Mouse (Mus musculus) midbrain, embryonic 15.5 days (tissue): ENCODE measurements at regions not wholly inside any gene's neighbourhood (a gene's known extent, or its start where the extent isn't known, plus 50 kb on each side); places are given as distances from the start of the nearest gene placed in this dataset.
"Not testable (repeated sequence)": the region's sequence is repeated elsewhere in the genome, so short reads cannot be mapped to it uniquely, and the experiment has no call there.

Experiments used
- ATAC-seq: fragments of 200-750 bp; cut with Nextera tagmentation; replicated peaks from 2 replicates; pipeline ENCODE4 v1.8.0; 2017; ENCODE audit warnings: moderate TSS enrichment
- H3K27ac ChIP-seq: fragments of 300-500 bp; sonication (generic); 2 replicates; pipeline ENCODE4 v1.5.1; 2015; ENCODE audit warnings: mild to moderate bottlenecking, inconsistent platforms
- H3K27me3 ChIP-seq: fragments of 300-500 bp; sonication (generic); replicated peaks from 2 replicates; pipeline ENCODE4 v1.6.1; 2015; ENCODE audit warnings: inconsistent platforms
- H3K36me3 ChIP-seq: fragments of 300-500 bp; sonication (generic); replicated peaks from 2 replicates; pipeline ENCODE4 v1.6.1; 2015; ENCODE audit warnings: inconsistent platforms
- H3K4me1 ChIP-seq: fragments of 300-500 bp; sonication (generic); 2 replicates; pipeline ENCODE4 v1.6.1; 2015; ENCODE audit warnings: inconsistent platforms
- H3K4me2 ChIP-seq: fragments of 300-500 bp; sonication (generic); 2 replicates; pipeline ENCODE4 v1.6.1; 2015; ENCODE audit warnings: inconsistent platforms, mild to moderate bottlenecking, moderate library complexity
- H3K4me3 ChIP-seq: fragments of 300-500 bp; sonication (generic); 2 replicates; pipeline ENCODE4 v1.5.1; 2015; ENCODE audit warnings: mild to moderate bottlenecking, inconsistent platforms
- H3K9ac ChIP-seq: fragments of 300-500 bp; sonication (generic); 2 replicates; pipeline ENCODE4 v1.6.1; 2015; ENCODE audit warnings: mild to moderate bottlenecking, inconsistent platforms
- H3K9me3 ChIP-seq: fragments of 300-500 bp; sonication (generic); 2 replicates; pipeline ENCODE4 v1.6.1; 2016; ENCODE audit warnings: inconsistent platforms
- WGBS: fragments of 180-500 bp; shearing (Covaris S2); methylation state at CpG from one replicate; pipeline ENCODE4 v1.1.7; 2015; ENCODE audit warnings: mixed read lengths; 5-methylcytosine and 5-hydroxymethylcytosine counted together

- H3K9ac ChIP-seq = no peak overlapping the region
- WGBS = 68% methylated on average over 2 of the region's 2 CpGs
- no peak overlapping the region for H3K4me2 ChIP-seq
- no peak overlapping the region for H3K27ac ChIP-seq
- H3K9me3 ChIP-seq = no peaks in the 10 kb centered on the region
- H3K36me3 ChIP-seq = no peaks in the 10 kb centered on the region
- no peak for ATAC-seq
- no peaks in the 10 kb centered on the region for H3K4me1 ChIP-seq
- no peak overlapping the region for H3K4me3 ChIP-seq
- no peaks in the 10 kb centered on the region for H3K27me3 ChIP-seq
Observed at GRCm38 (mm10) chr7:69167456-69167855, 418.4 kb upstream of the Arrdc4 start.

GRCm38 (mm10) chr7:69161916-69162315 lies 412.9 kb upstream of the Arrdc4 start:
- no peak overlapping the region for H3K4me2 ChIP-seq
- 68% methylated on average over 4 of the region's 4 CpGs for WGBS
- no peaks in the 10 kb centered on the region for H3K36me3 ChIP-seq
- no peak overlapping the region for H3K9ac ChIP-seq
- H3K4me3 ChIP-seq = no peak overlapping the region
- no peaks in the 10 kb centered on the region for H3K9me3 ChIP-seq
- H3K27me3 ChIP-seq = no peaks in the 10 kb centered on the region
- H3K27ac ChIP-seq = no peak overlapping the region
- ATAC-seq = no peak
- no peaks in the 10 kb centered on the region for H3K4me1 ChIP-seq

GRCm38 (mm10) chr7:69142351-69142750 lies 393.3 kb upstream of the Arrdc4 start:
- H3K9ac ChIP-seq = no peak overlapping the region
- no peak overlapping the region for H3K27ac ChIP-seq
- 83% methylated on average over 3 of the region's 3 CpGs for WGBS
- H3K36me3 ChIP-seq = no peaks in the 10 kb centered on the region
- no peaks in the 10 kb centered on the region for H3K9me3 ChIP-seq
- no peaks in the 10 kb centered on the region for H3K4me1 ChIP-seq
- no peak for ATAC-seq
- no peaks in the 10 kb centered on the region for H3K27me3 ChIP-seq
- no peak overlapping the region for H3K4me3 ChIP-seq
- H3K4me2 ChIP-seq = no peak overlapping the region

GRCm38 (mm10) chr7:69133441-69133840 lies 384.4 kb upstream of the Arrdc4 start:
- no peaks in the 10 kb centered on the region for H3K9me3 ChIP-seq
- H3K4me2 ChIP-seq = no peak overlapping the region
- H3K9ac ChIP-seq = no peak overlapping the region
- H3K27me3 ChIP-seq = no peaks in the 10 kb centered on the region
- no peak overlapping the region for H3K4me3 ChIP-seq
- H3K4me1 ChIP-seq = no peaks in the 10 kb centered on the region
- no peaks in the 10 kb centered on the region for H3K36me3 ChIP-seq
- ATAC-seq = no peak
- WGBS = 71% methylated on average over 2 of the region's 2 CpGs
- H3K27ac ChIP-seq = no peak overlapping the region

- H3K4me2 ChIP-seq, H3K4me1 ChIP-seq, H3K27me3 ChIP-seq, H3K27ac ChIP-seq, H3K4me3 ChIP-seq, H3K36me3 ChIP-seq, H3K9ac ChIP-seq, ATAC-seq, H3K9me3 ChIP-seq: not testable (repeated sequence)
- 95% methylated on average over 3 of the region's 4 CpGs for WGBS
Observed at GRCm38 (mm10) chr7:69101770-69102169, 352.7 kb upstream of the Arrdc4 start.

GRCm38 (mm10) chr7:69097587-69098095 lies 348.6 kb upstream of the Arrdc4 start:
- ATAC-seq = peak; percentile 52; the same call in 1 of the 2 replicates
- H3K4me3 ChIP-seq = no peak overlapping the region
- H3K27me3 ChIP-seq = no peaks in the 10 kb centered on the region
- WGBS = 35% methylated on average over 9 of the region's 9 CpGs
- no peak overlapping the region for H3K4me2 ChIP-seq
- no peaks in the 10 kb centered on the region for H3K36me3 ChIP-seq
- H3K9ac ChIP-seq = no peak overlapping the region
- H3K9me3 ChIP-seq = no peaks in the 10 kb centered on the region
- 0 out of 2 replicates have a peak, but pooled peaks cover 4% of the 10 kb centered on the region for H3K4me1 ChIP-seq
- H3K27ac ChIP-seq = no peak overlapping the region

- H3K36me3 ChIP-seq = no peaks in the 10 kb centered on the region
- H3K4me1 ChIP-seq = no peaks in the 10 kb centered on the region
- no peak for ATAC-seq
- no peak overlapping the region for H3K9ac ChIP-seq
- no peaks in the 10 kb centered on the region for H3K9me3 ChIP-seq
- H3K4me3 ChIP-seq = no peak overlapping the region
- H3K4me2 ChIP-seq = no peak overlapping the region
- H3K27ac ChIP-seq = no peak overlapping the region
- no peaks in the 10 kb centered on the region for H3K27me3 ChIP-seq
- WGBS = 91% methylated on average over 7 of the region's 7 CpGs
Observed at GRCm38 (mm10) chr7:69074780-69075179, 325.7 kb upstream of the Arrdc4 start.

- Histone ChIP-seq H3K9ac (no peak overlapping the region), H3K4me2 (no peak overlapping the region), H3K27me3 (no peaks in the 10 kb centered on the region), H3K9me3 (no peaks in the 10 kb centered on the region), H3K36me3 (no peaks in the 10 kb centered on the region), H3K27ac (no peak overlapping the region), H3K4me1 (peaks cover 18% of the 10 kb centered on the region), H3K4me3 (no peak overlapping the region)
- WGBS = 79% methylated on average over 5 of the region's 5 CpGs
- no peak for ATAC-seq
Observed at GRCm38 (mm10) chr7:69062994-69063393, 314.0 kb upstream of the Arrdc4 start.

GRCm38 (mm10) chr7:69062506-69062905 lies 313.5 kb upstream of the Arrdc4 start:
- H3K4me3 ChIP-seq = no peak overlapping the region
- 81% methylated on average over 7 of the region's 7 CpGs for WGBS
- H3K9ac ChIP-seq = no peak overlapping the region
- no peak overlapping the region for H3K4me2 ChIP-seq
- H3K4me1 ChIP-seq = peaks cover 18% of the 10 kb centered on the region
- ATAC-seq = peak; percentile 33; the same call in 1 of the 2 replicates
- no peaks in the 10 kb centered on the region for H3K9me3 ChIP-seq
- H3K36me3 ChIP-seq = no peaks in the 10 kb centered on the region
- H3K27ac ChIP-seq = no peak overlapping the region; the same call in 1 of the 2 replicates
- no peaks in the 10 kb centered on the region for H3K27me3 ChIP-seq

- H3K36me3 ChIP-seq = no peaks in the 10 kb centered on the region
- H3K4me3 ChIP-seq = no peak overlapping the region
- no peak overlapping the region; the same call in 1 of the 2 replicates for H3K27ac ChIP-seq
- H3K4me1 ChIP-seq = peaks cover 18% of the 10 kb centered on the region
- peak; percentile 93 for ATAC-seq
- H3K27me3 ChIP-seq = no peaks in the 10 kb centered on the region
- no peak overlapping the region for H3K9ac ChIP-seq
- H3K4me2 ChIP-seq = no peak overlapping the region
- no peaks in the 10 kb centered on the region for H3K9me3 ChIP-seq
- 36% methylated on average over 8 of the region's 8 CpGs for WGBS
Observed at GRCm38 (mm10) chr7:69062094-69062493, 313.1 kb upstream of the Arrdc4 start.

GRCm38 (mm10) chr7:69061242-69061641 lies 312.2 kb upstream of the Arrdc4 start:
- Histone ChIP-seq H3K4me3 (no peak overlapping the region), H3K27me3 (no peaks in the 10 kb centered on the region), H3K36me3 (no peaks in the 10 kb centered on the region), H3K9me3 (no peaks in the 10 kb centered on the region), H3K9ac (no peak overlapping the region), H3K4me2 (no peak overlapping the region), H3K4me1 (peaks cover 18% of the 10 kb centered on the region), H3K27ac (no peak overlapping the region)
- 52% methylated on average over 4 of the region's 4 CpGs for WGBS
- peak; percentile 88 for ATAC-seq

- ATAC-seq = no peak
- 42% methylated on average over 8 of the region's 8 CpGs for WGBS
- Histone ChIP-seq H3K4me2 (no peak overlapping the region), H3K4me3 (no peak overlapping the region), H3K27me3 (no peaks in the 10 kb centered on the region), H3K27ac (no peak overlapping the region), H3K4me1 (no peaks in the 10 kb centered on the region), H3K36me3 (no peaks in the 10 kb centered on the region), H3K9ac (no peak overlapping the region), H3K9me3 (no peaks in the 10 kb centered on the region)
Observed at GRCm38 (mm10) chr7:69016575-69016974, 267.5 kb upstream of the Arrdc4 start.

- Histone ChIP-seq H3K9ac (no peak overlapping the region), H3K9me3 (no peaks in the 10 kb centered on the region), H3K27ac (no peak overlapping the region), H3K4me1 (no peaks in the 10 kb centered on the region), H3K4me3 (no peak overlapping the region), H3K36me3 (no peaks in the 10 kb centered on the region), H3K27me3 (no peaks in the 10 kb centered on the region), H3K4me2 (no peak overlapping the region)
- no peak for ATAC-seq
- 85% methylated on average over 4 of the region's 4 CpGs for WGBS
Observed at GRCm38 (mm10) chr7:69015047-69015446, 266.0 kb upstream of the Arrdc4 start.
